Mouse (Mus musculus) kidney, adult 10 weeks (tissue): ENCODE results near the gene Pik3c2a. TPM values are rescaled to one million over a fixed set of nuclear protein-coding genes. Genes with fewer than 3 reads are reported as not detected.

Source experiments
- polyA plus RNA-seq: library from polyadenylated mRNA; stranded (reverse); fragments of 350-450 nt; fragmentation: Illumina TruSeq; extraction: RNeasy Lipid Tissue Mini Kit (QIAGEN cat#74804); gene quantifications from one replicate; pipeline ENCODE4 v1.2.3, GENCODE M21; 2014; ENCODE audit warnings: low read depth, low replicate concordance

The Pik3c2a gene
- 143 TPM for polyA plus RNA-seq

DNA sequence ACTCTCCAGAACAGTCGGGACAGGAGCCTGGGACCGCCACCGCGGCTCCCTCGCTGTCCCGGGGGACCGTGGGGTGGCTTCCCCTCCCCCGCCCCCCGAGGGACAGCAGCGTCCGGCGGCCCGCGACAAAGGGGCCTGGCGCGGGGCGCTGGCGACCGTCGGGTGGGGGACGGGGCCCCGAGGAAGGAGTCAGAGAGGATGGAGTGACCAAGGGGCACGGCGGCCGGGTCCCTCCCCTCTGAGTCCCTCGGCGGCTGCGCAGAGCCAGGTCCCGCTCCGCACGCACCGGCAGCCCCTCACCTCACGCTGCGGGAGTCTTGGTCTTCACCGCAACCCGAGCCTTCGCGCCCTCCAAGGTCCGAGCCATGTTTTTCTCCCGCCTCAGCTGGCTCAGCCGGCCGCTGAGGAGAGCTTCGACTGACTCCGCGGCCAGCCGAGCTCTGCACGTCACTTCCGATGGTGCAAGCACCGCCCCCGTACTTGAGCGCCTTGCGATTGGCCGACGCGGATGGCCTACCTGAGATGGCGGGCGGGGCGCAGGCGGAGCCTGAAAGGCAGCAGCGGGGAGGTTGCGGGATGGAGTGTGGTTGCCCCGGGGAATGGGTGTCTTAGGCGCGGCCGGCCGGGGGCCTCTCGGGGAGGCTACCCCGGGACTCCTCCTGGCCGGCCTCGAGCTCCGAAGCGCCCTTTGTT, at the start of gene Pik3c2a:
Pik3c2a (minus strand) TSS at position 446 of the 693 bp plus-strand sequence.

GRCm38 (mm10) chr7:116333713-116334668, 109.3 kb downstream of the Pik3c2a start, which contains the start of gene Rps13:
Rps13 (minus strand) TSS chr7:116334195.

DNA sequence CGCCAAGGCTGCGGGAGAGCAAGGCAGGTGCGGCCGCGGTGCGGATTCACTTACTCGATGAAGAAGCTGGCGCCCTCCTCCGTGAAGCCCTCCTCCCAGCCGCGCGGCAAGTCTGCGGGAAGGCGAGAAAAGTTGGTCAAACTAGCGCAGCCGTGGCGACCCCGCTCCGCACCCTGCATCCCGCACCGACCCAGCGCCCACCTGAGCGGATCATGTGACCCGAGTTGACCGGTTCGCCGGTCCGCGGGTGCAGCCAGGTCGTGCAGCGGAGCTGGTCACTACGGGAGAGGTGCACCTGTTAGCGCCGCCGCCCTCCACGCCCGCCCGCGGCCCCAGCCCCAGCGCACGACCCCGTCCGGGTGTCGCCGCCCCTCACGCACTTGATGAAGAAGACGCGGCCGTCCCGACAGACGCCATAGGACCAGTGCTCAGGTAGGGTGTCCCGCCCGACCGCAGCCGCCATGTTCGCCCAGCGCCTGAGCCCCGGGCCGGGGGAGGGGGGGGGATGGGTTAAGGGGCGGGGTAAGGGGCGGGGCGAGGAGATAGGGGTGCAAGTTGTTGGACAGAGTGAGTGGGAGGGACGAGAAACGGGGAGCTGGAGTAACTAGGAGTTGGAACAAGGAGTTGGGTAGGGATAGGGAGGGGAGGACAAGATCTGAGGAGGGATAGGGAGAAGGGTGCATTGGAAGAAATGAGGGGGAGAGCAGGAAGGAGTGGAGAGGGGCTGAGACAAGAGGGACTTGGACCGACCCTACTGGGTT, 135.2 kb downstream of the Pik3c2a start, which contains the start of gene Plekha7:
Plekha7 (minus strand) TSS at position 506 of the 761 bp plus-strand sequence.

Other genes with a start within 250 kb of the Pik3c2a start
- 20.0 TPM for gene Plekha7, start 135.1 kb downstream of the Pik3c2a start, polyA plus RNA-seq
- 563 TPM for gene Rps13, start 109.3 kb downstream of the Pik3c2a start, polyA plus RNA-seq
- gene Nucb2, start 60.9 kb upstream of the Pik3c2a start, polyA plus RNA-seq = 59.3 TPM